Mouse (Mus musculus): ENCODE measurements at regions not wholly inside any gene's neighbourhood (a gene's known extent, or its start where the extent isn't known, plus 50 kb on each side); places are given as distances from the start of the nearest gene placed in this dataset.

DNA sequence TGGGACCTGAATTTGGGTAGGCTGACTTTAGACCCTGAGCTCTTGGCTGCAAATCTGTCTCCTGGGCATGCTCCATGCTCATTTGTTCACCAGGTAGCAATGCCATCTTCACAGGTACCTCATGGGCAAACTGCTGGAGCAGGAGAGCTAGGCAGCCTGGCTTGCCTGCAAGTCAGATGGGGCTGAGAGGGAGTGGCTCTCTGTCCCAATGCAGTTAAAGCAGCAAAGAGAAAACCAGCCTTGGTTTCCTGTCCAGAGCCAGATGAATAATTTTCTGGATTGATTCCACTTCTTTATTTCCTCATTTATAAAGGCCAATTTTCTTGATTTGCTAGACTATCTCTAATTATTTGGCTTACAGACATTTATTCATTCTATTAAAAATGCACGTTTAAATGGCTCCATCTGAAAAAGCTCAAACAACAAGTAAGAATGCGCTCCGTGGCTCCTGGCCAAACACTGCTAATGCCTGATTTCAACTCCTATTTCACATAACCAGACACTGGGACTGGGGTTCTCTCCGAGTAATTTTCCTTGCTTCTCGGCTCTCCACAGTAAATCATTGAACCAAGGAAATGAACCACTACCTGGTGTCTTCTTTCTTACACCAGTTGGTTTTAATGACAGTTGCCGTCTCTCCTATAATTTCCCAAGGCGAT is 60.5 kb downstream of the Rsl24d1 start:
- DNase-seq (ENCODE audit: low spot score), result peak; percentile 55

DNA sequence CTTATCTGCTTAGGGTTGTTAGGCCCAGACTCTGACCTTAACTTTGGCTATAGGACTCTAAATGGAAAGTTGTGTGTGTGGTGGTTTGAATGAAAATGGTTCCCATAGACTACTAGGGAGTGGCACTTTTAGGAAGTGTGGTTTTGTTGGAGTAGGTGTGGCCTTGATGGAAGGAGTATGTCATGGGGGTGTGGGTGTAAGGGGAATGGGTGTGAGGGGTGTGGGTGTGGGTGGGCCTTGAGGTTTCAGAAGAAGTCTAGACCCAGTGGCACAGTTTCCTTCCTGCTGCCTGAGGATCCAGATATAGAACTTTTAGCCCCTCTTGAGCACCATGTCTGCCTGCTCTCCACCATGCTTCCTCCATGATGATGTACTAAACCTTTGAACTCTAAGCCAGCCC is 63.4 kb downstream of the Rsl24d1 start:
- no peak for DNase-seq (ENCODE audit: low spot score)

DNA sequence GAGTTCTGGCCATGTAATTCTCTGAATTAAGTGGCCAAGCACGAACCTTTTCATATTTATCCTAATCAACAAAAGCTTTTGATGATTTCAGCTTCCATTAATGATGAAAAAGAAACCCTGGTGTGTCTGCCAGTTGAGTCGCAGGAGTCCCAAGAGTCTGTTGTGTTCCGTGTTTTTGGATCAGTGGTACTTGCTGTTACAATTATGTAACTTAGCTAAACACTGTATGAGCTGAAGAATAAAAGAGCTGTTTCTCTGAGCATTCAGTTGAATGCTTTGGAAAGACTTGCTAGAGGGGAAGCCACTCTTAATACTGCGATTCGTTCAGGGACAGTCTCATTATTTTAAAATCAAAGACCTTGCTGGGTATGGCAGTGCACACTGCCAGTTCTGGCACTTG is 70.1 kb downstream of the Rsl24d1 start:
- no peak for DNase-seq (ENCODE audit: low spot score)

DNA sequence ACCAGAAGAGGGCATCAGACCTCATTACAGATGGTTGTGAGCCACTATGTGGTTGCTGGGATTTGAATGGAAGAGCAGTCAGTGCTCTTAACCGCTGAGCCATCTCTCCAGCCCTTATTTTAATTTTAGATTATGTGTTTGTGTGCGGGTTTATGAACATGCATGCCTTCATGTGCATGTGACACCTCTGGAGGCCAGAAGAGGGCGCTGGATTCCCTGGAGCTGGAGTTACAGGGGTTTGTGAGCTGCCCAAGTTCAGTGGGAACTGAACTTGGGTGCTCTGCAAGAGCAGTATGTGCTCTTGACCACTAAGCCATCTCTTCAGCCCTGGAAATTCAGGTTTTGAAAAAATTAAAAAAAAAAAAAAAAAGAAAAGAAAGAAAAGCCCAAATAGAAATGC is 71.7 kb downstream of the Rsl24d1 start:
- no peak for DNase-seq (ENCODE audit: low spot score)

DNA sequence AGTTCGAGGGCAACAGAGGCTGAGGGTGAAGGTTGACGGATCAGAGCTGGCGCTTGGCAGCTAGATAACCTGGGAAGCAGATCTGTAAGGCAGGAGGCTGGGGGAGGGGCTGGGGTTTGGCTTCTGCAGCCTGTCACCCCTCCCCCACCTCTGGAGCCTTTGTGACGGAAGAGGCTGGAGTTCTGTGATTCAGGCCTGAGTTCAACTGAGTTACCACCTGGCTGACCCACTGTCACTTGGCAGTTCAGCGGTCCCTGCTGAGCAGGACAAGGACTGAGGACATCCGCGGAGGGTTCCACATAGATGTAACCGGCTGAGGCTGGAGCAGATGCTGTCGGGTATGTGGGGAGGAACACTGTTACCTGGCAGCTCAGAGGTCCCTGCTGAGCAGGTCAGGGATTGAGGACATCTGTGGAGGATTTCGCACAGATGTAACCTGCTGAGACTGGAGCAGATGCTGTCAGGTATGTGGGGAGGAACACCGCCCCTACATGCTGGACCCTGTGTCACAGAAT is 79.1 kb downstream of the Rsl24d1 start:
- DNase-seq (ENCODE audit: low spot score), result no peak

DNA sequence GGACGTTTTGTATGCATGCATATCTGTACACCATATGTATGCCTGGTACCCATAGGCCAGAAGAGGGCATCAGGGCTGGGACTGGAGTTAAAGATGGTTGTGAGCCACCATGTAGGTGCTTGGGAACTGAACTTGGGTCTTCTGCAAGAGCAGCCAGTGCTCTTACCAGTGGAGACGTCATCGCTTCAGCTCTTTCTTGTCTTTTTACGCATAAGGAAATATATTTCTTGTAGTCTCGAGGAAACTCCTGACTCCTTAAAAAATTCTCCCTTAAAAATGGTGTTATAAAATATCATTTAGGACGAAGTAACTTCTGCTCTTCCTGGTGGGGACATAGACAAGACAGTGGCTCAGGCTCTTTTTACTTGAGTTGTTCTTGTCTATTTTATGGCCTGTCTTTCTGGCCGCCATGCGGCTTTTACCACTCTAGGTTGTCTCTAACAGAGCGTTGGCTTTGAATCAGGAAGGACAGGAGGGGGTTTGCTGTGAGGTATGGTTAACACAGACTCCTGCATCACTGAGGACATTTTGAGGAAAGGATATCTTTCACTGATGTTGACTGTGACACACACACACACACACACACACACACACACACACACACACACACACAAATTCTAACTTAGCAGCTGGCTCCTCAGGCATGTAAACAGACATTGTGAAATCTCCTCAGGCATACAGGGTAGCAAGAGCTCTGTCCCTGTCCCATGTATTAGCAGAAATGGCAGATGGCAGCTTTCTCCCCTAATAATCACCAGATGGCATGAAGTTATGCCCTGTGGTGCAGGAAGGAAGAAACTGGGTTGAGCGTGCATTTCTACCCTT is 85.2 kb downstream of the Rsl24d1 start:
- DNase-seq (ENCODE audit: low spot score), result no peak

DNA sequence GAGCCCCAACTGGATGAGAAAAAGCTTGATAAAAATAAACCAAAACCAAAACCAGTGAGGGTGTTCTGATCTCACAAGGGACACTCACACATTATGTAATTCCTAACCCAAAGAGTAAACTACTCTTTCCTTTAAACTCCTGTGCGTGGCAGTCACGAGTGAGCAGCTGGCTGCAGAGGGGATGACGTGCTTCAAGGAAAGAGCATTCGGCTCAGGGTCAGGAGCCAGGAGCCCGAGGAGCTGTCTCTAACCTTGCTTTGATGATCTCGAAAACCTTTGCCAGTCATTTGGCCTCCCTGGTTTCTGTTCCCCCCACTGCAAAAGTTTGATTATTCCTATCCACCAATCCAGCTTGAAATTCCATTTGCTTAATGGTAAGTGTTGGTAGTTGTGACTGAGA is 109.9 kb downstream of the Rsl24d1 start:
- DNase-seq (ENCODE audit: low spot score), result no peak

DNA sequence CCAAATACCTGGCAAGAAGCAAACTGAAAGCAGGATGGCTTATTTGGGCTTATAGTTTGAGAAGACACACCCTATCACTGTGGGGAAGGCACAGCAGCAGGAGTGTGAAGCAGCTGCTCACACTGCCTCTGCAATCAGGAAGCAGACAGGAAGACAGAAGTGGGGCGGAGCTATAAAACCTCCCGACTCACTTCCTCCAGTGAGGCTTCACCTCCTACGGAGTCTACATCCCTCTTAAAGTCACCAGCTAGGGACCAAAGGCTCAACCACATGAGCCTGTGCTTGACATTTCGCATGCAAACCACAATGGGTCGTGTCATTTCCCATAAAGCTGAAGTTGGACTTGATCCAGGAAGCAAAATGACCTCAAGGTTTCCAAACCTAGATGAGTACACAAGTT is 127.0 kb downstream of the Rsl24d1 start:
- DNase-seq (ENCODE audit: low spot score), result no peak

DNA sequence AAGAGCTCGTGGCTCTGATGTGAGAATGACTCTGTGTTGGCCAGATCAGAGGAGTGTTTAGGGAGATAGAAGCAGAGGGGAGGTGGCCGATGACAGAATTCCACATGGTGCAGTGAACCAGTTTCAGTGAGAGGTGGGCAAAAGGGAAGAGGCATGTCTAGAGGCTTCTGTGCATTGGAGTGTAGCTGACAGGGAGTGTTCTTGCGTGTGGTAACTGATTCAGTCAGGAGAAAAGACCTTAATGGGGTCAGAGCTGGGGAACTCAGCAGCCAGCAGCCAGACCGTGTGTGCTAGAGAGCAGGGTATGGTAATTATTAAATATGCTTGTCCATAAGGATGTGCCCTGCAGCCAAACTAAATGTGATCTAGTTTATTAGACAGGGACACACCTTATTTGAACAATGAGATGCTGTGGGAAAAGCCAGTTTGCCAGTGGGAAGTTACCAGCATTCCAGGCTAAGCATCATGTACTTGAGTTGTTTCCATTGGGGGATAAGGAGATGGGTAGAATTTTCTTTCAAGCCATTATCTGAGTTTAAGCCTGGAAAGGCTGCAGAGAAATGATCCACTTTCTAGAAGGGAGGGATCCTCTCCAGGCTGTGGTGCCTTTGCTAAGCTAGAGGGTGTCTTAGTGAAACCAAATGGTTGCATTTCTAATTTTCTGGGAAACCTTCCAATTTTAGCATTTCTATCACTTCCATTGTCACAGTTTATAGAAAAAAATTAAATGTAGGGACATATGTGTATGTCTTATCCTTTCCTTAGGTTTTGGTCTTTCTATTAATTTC is 129.5 kb downstream of the Rsl24d1 start:
- no peak for DNase-seq (ENCODE audit: low spot score)

DNA sequence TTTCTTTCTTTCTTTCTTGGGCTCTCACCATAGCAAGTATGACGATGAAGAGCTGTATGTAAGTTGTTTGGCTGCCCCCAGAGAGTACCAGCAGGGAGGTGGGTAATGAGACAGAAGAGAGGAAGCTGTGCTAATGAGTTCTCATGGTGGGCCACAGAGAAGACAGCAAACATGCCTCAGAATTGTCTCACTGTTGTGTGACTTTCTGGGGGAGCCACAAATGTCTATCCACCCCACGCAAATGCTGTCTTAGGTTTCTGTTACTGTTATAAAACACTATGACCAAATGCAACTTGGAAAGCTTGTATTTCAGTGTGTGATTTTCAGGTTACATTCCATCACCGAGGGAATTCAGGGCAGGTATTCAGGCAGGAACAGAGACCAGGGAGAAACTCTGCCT is 131.0 kb downstream of the Rsl24d1 start:
- DNase-seq (ENCODE audit: low spot score), result no peak

DNA sequence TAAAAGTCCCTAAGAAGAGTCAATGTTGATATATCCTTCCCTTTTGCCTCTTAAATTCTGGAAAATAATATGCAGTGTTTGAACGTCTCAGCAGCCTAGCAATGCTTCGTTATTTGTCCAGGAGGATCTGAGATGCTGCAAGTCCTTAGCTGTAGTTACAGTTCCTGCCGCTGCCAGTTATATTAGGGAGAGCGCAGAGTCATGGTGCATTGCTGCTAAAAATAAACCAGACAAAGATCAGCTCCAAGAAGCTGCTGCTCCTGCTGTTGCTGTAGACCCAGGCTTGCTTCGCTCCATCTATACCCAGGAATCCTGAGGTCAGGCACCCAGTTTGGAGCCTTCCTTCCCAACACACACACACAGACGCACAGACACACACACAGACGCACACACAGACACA is 132.3 kb downstream of the Rsl24d1 start:
- no peak for DNase-seq (ENCODE audit: low spot score)

DNA sequence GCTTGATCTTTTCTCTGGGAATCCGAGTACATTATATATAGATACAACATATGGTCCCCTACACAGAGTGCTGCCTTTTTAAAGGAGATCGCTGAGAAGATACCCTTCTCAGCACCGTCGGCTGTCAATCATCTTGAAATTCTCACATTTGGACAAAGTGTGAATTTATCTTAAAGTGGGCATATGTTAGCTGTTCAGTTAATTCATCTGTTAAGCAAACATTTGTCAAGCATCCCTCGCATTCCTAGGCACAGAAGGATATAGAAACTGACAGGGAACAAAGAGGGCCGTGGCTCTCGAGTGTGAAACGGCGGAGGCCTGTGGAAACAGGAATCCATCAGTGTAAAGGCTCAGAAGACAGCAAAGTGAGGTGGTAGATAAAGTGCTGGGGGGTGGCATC is 144.9 kb downstream of the Rsl24d1 start:
- no peak for DNase-seq (ENCODE audit: low spot score)

DNA sequence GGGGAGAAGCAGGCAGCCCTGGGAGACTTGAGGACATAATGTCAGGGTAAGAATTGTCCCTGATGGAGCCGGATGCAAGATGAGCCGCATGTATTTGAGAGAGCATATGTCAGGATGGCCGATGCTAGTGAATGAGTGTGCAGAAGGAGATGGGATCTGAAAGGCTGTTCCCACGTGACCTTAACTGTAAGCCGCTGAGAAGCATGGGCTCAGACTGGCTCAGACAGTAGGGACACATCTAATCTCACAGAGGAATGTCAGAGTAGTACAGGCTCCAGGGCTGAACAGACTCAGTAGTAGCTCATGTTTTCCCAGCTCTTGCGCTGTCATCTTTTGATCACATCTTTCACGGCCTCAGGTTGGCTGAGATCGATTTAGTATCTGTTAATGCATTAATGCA is 145.4 kb downstream of the Rsl24d1 start:
- DNase-seq (ENCODE audit: low spot score), result no peak

DNA sequence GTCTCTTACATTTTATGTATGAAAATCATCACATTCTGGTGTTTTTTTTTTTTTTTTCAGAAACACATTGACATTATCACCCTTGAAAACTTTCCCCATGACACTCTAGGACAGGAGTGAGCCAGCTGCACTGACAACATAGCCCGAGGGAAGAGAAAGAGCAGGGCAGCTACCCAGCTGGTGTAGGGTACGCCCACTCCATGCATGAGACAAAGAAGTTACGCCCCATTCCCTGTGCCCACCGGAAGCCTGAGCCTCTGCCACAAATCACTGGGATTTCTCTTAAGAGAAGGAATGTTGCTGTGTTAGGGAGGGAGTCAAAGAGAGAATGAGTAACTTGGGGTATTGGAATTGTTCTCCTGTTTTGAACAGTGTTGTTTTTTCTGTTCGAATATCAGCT is 149.5 kb downstream of the Rsl24d1 start:
- DNase-seq (ENCODE audit: low spot score), result no peak

DNA sequence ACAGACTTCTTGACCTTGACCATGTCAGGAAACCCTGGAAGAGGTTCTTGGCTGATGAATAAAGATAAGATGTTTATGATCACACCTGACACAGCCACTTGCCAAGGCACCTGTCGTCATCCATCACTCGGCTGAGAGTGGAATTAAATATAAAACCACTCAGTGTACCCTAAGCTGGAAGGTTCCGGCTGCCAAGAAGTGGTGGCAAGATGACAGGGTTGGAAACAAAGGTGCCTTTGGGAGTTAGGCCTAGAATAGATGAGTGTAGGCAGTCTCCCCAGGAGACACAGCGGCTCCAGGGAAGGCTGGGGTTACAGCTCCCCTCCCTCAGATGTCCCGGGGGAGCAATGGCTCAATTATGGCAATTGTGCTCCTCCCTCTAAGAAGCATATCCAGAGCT is 157.0 kb downstream of the Rsl24d1 start:
- no peak for DNase-seq (ENCODE audit: low spot score)

DNA sequence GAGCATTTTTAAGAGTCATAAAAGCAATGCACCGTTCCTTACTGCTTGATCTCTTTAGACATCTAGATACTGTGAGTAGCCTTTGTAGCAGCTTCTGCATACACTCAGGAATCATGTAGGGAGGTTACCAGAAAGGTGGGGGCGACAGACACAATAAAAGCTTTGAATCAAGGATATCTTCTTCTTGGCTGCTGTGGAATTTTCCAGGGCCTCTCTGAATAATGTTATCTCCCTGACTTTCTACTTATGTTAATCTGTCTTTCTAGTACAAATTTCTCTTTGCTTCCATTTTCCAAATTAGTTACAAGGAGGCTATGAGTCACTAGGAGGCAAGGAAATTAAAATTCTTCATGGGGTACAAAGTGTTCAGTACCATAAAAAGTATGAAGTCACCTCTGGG is 159.4 kb downstream of the Rsl24d1 start:
- no peak for DNase-seq (ENCODE audit: low spot score)

DNA sequence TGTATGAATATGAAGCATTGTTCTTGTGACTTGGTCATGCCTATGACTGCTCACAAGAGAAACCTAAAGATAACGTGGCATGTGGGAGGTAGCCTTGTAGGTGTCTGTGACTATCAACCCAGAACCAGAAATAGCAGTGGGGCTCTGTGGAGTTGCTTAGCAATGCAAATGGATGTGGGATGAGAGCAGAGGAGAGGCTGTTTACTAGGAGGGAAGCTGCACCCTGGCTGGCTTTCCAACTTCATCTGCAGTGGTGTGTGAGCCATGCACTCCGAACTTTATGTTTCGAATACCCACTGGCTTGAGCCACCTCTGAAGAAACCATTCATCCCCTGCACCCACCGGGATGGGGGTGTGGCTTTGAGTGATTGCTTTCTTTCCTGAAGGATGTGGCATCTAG is 160.5 kb downstream of the Rsl24d1 start:
- DNase-seq (ENCODE audit: low spot score), result no peak

DNA sequence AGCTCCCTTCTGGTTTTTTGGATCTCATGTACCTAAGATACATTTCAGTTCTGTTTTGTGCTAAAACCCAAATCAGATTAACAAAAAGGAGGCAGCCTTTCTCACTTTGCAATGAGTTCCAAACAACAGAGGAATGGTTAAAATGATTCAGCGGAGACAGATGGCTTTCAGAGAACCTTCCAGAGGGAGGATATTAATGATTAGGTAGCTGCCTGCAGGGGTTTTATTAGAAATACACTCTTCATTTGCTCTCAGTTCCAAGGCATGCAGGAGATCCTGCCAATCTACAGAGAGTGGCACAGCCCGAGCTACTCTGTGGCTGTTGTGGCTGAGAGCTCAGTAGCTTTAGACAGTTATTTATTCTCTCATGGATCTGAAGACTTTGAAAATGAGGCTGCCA is 162.4 kb downstream of the Rsl24d1 start:
- no peak for DNase-seq (ENCODE audit: low spot score)

DNA sequence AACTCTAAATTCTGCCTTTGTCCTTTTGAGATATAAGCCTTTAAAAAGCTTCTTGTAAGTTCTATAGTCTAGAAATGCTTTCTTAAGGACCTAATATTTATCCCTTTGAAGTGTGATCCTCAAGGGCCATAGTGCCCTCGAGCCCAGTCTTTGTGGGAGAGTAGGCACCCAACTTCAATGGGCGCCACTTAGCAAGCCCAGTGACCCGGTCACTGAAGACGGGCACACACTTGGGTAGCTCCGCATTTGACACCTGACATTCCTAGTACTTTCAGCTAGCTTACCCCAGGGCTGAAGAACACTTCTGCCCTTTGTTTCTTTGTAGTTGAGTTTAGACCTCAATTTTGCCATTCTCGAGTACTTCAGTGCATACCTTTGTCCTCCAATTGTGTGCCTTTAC is 182.1 kb downstream of the Rsl24d1 start:
- DNase-seq (ENCODE audit: low spot score), result no peak

DNA sequence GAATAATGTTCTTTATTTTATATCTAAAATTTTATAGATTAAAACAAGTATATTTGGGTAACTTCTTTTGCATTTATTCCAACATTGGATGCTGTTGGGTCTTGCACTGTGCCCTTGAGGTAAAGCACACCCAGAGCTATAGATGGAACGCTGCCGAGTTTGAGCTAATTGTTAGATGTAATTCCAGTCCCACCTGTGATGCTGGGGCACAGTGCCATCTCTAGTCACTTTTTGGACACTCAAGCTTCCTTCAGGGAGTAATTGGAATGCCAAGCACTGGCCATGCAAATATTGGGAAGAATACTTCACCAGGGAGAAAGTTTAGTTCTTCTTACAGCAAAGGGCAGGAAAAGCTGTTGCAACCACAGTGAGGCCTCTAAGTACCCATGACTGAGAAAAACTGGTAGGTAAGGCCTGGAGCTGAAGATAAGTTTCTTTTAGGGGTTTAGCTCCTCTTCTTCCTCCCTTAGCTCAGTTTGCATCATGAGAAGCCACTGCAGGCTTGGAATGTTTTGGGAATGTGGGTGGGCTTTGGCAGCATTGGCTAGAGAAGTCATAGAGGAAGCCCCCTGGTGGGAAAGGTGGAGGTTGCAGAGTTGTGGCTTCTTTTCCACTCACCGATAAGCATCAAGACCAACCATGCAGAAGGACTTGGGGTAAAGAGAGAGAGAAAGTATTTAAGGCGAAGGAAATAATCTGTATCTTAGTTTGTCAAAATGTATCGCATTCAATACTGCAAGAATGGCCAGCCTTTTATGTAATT is 189.1 kb downstream of the Rsl24d1 start:
- no peak for DNase-seq (ENCODE audit: low spot score)

DNA sequence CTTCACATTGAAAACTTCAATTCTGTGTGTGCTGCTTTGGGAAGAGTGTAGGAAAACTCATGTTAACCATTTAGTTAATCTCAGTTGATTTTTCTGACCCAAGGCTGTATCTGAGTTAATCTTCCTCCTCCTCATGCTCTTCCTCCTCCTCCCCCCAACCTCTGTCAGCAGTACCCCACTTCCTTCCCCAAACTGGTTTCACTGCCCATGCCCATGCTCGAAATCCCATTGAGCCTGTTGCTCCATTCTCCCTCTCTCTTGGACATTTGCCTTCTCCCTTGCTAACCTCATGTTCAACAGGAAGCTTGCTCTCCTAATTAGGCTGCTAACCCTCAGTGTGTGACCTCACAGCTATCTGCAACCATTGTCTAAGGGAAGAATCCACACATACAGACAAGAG is 203.8 kb downstream of the Rsl24d1 start:
- no peak for DNase-seq (ENCODE audit: low spot score)

DNA sequence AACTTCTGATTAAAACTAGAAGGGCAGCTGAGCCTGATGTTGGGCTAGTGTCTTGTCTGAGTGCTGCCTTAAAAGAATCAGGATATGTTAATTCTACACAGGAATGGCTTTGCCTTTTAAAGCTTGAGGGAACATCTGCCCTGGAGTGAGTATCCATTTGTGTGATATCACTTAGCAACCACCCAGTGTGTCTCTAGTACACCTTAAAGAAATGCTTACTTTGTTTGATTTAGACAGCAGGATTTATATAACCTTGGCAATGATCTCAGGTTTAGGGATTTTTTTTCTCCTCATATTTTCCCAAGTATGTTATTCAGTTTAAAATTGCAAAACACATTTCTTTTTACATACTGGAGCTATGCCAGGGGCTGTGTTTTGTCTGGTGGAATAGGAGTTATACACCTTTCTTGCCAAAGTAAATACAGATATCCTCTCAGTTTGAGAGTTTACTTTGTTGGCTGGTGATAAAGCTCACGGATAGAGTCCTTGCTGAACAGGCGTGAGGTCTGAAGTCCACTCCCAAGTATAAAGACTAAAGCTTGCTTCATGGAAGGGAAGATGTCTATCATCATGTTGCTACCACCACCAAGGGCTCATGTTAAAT is 206.6 kb downstream of the Rsl24d1 start:
- no peak for DNase-seq (ENCODE audit: low spot score)
